Mouse (Mus musculus): Measurements from ENCODE around the gene Crybb1.

Crybb1 gene

GRCm38 (mm10) chr5:112283543-112284202 lies 28.1 kb downstream of the Crybb1 start:
- intact Hi-C loops (cut with DNase I): no loop called here

GRCm38 (mm10) chr5:112284203-112284582 lies 28.6 kb downstream of the Crybb1 start:
- intact Hi-C loops (cut with DNase I): no loop called here

GRCm38 (mm10) chr5:112285548-112286085 lies 30.0 kb downstream of the Crybb1 start:
- intact Hi-C loops (cut with DNase I): no loop called here

GRCm38 (mm10) chr5:112286608-112286983 lies 31.0 kb downstream of the Crybb1 start:
- intact Hi-C loops (cut with DNase I): no loop called here

GRCm38 (mm10) chr5:112286984-112287641 lies 31.5 kb downstream of the Crybb1 start:
- intact Hi-C loops (cut with DNase I): no loop called here

GRCm38 (mm10) chr5:112287652-112288051 lies 32.0 kb downstream of the Crybb1 start:
- intact Hi-C loops (cut with DNase I): no loop called here

GRCm38 (mm10) chr5:112288193-112289141 lies 32.9 kb downstream of the Crybb1 start:
- intact Hi-C loops (cut with DNase I): no loop called here

- intact Hi-C loops (cut with DNase I): no loop called here
Observed at GRCm38 (mm10) chr5:112289236-112289635, 33.6 kb downstream of the Crybb1 start.

- intact Hi-C loops (cut with DNase I): no loop called here
Observed at GRCm38 (mm10) chr5:112289819-112290535, 34.4 kb downstream of the Crybb1 start.

GRCm38 (mm10) chr5:112290536-112290880 lies 34.9 kb downstream of the Crybb1 start:
- intact Hi-C loops (cut with DNase I): no loop called here

GRCm38 (mm10) chr5:112291866-112292265 lies 36.3 kb downstream of the Crybb1 start:
- intact Hi-C loops (cut with DNase I): no loop called here

GRCm38 (mm10) chr5:112292343-112292980 lies 36.8 kb downstream of the Crybb1 start:
- intact Hi-C loops (cut with DNase I): no loop called here

GRCm38 (mm10) chr5:112293800-112294199 lies 38.2 kb downstream of the Crybb1 start:
- intact Hi-C loops (cut with DNase I): no loop called here

GRCm38 (mm10) chr5:112294696-112295095 lies 39.1 kb downstream of the Crybb1 start:
- intact Hi-C loops (cut with DNase I): loop anchor here (5.0 kb wide), 1 partner anchor 52 kb away; no protein-coding TSS in a partner anchor

- intact Hi-C loops (cut with DNase I): loop anchor here (5.0 kb wide), 1 partner anchor 53 kb away; no protein-coding TSS in a partner anchor
Observed at GRCm38 (mm10) chr5:112295162-112295561, 39.5 kb downstream of the Crybb1 start.

GRCm38 (mm10) chr5:112295564-112295963 lies 39.9 kb downstream of the Crybb1 start:
- intact Hi-C loops (cut with DNase I): loop anchor here (5.0 kb wide), 1 partner anchor 53 kb away; no protein-coding TSS in a partner anchor

- intact Hi-C loops (cut with DNase I): loop anchor here (5.0 kb wide), 1 partner anchor 54 kb away; no protein-coding TSS in a partner anchor
Observed at GRCm38 (mm10) chr5:112296404-112297181, 41.0 kb downstream of the Crybb1 start.

- intact Hi-C loops (cut with DNase I): loop anchor here (5.0 kb wide), 1 partner anchor 55 kb away; no protein-coding TSS in a partner anchor
Observed at GRCm38 (mm10) chr5:112297257-112297656, 41.6 kb downstream of the Crybb1 start.
